Mouse (Mus musculus): ENCODE data around the gene Lta. TPM values are rescaled to one million over a fixed set of nuclear protein-coding genes. Genes with fewer than 3 reads are reported as not detected.
A peak's percentile ranks its signal among the peaks of the same experiment; 100 is the strongest.

Gene Lta
- total and polyA plus RNA-seq, 3 experiments = 0.24 TPM; not detected in 2

DNA sequence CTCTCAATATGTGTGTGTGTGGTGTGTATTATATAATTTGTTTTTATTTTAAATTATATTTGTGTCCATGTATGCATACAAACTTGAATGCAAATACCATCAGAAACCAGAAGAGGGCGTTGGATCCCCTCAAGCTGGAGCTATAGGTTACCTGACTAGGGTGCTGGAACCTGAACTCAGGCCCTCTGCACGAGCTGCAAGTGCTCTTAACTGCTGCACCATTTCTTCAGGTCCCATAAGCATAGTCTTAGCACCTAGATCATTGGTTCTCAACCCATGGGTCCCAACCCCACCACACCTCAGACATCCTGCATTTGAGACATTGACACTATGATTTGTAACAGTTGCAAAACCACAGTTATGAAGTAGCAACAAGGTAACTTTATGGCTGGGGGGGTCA lies 13.4 kb downstream of the Lta start:
- DNase-seq (ENCODE audit: low read depth, low spot score) = peak; percentile 55
- H3K27ac ChIP-seq (ENCODE audit: control insufficient read depth, low read depth, low read length) = no peak overlapping the region
- peaks cover 0 to 34% of the 10 kb centered on the region in 2 experiments; a peak in 2 of 4 replicates for H3K36me3 ChIP-seq (ENCODE audit: control insufficient read depth in 1 of 2, insufficient read depth in 2 of 2, low read length in 2 of 2)
- TF ChIP-seq RAD21 (IDR thresholded peaks at IDR 0.05; ENCODE audit: low read depth, low read length) (peak; percentile 13; the same call in 1 of the 2 replicates), NELFE (IDR thresholded peaks at IDR 0.05; ENCODE audit: low read depth, low read length) (no peak), EP300 (IDR thresholded peaks at IDR 0.05; ENCODE audit: low read depth in 1 of 2, low read length in 2 of 2) (0 out of 4 replicates have a peak, but pooled peaks of 1 of the 2 experiments have one; percentile 0), ZC3H11A (IDR thresholded peaks at IDR 0.05; ENCODE audit: low read depth, low read length) (peak; percentile 31), ZMIZ1 (IDR thresholded peaks at IDR 0.05; ENCODE audit: low read depth, low read length) (no peak), SMC3 (IDR thresholded peaks at IDR 0.05; ENCODE audit: low read depth, low read length) (peak; percentile 30), CTCF (IDR thresholded peaks at IDR 0.05 in 2 of 3, conservative IDR thresholded peaks at IDR 0.05 in 1 of 3; ENCODE audit: control insufficient read depth in 1 of 3, insufficient read depth in 1 of 3, low read depth in 2 of 3, low read length in 3 of 3, poor library complexity in 1 of 3, severe bottlenecking in 1 of 3) (peak; percentile 21 to 48 (median 41); a peak in 4 of 6 replicates)
- H3K9me3 ChIP-seq (replicated peaks; ENCODE audit: insufficient read depth, low read length) = no peaks in the 10 kb centered on the region
- H3K4me3 ChIP-seq (ENCODE audit: control insufficient read depth in 1 of 2, insufficient read depth in 1 of 2, low read depth in 2 of 2, low read length in 2 of 2) = no peak overlapping the region
- H3K9ac ChIP-seq (ENCODE audit: control insufficient read depth, low read depth, low read length, poor library complexity, severe bottlenecking) = no peak overlapping the region
- peaks cover 21 to 46% of the 10 kb centered on the region in 2 experiments for H3K4me1 ChIP-seq (ENCODE audit: control insufficient read depth in 1 of 2, insufficient read depth in 2 of 2, low read length in 2 of 2)
- H3K27me3 ChIP-seq (ENCODE audit: control insufficient read depth in 1 of 2, insufficient read depth in 2 of 2, low read length in 2 of 2) = no peaks in the 10 kb centered on the region
- peaks cover 5% of the 10 kb centered on the region; the same call in 1 of the 2 replicates for H3K79me2 ChIP-seq (ENCODE audit: control insufficient read depth, insufficient read depth, low read length, poor library complexity)

DNA sequence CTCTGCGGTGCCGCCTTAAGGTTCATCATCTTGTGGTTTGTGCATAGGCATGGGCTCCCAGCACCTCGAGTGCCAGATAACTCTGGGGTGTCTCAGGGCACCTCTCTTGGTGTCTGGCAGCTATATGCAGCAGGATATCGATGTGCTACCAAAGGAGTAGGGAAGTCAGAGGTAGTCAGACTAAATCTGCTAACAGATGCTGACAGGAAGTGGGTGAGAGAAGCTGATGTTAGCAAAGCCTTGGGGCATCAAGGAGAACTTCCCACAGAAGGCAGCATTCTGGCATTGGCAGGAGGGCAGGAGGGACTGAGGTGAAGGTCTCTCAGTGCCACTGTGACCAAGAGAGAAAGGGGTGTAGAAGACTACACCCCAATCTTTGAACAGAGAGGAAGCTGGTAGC lies 15.1 kb downstream of the Lta start:
- no peaks in the 10 kb centered on the region for H3K27me3 ChIP-seq (ENCODE audit: control insufficient read depth in 1 of 2, insufficient read depth in 2 of 2, low read length in 2 of 2)
- H3K27ac ChIP-seq (ENCODE audit: control insufficient read depth, low read depth, low read length) = peak overlapping the region; percentile 89

GRCm38 (mm10) chr17:35189186-35189585 lies 16.0 kb downstream of the Lta start:
- peak overlapping the region; percentile 53 for H3K9ac ChIP-seq (ENCODE audit: control insufficient read depth, low read depth, low read length, poor library complexity, severe bottlenecking)
- H3K27me3 ChIP-seq (ENCODE audit: control insufficient read depth in 1 of 2, insufficient read depth in 2 of 2, low read length in 2 of 2) = no peaks in the 10 kb centered on the region
- peak; percentile 82 for DNase-seq (ENCODE audit: low read depth, low spot score)
- no peaks in the 10 kb centered on the region for H3K9me3 ChIP-seq (replicated peaks; ENCODE audit: insufficient read depth, low read length)
- H3K79me2 ChIP-seq (ENCODE audit: control insufficient read depth, insufficient read depth, low read length, poor library complexity) = no peaks in the 10 kb centered on the region
- H3K4me1 ChIP-seq (ENCODE audit: control insufficient read depth in 1 of 2, insufficient read depth in 2 of 2, low read length in 2 of 2) = peaks cover 20 to 55% of the 10 kb centered on the region in 2 experiments
- H3K27ac ChIP-seq (ENCODE audit: control insufficient read depth, low read depth, low read length) = peak overlapping the region; percentile 89
- peak overlapping the region in 1 of 2 experiments; percentile 42; a peak in 3 of 4 replicates for H3K4me3 ChIP-seq (ENCODE audit: control insufficient read depth in 1 of 2, insufficient read depth in 1 of 2, low read depth in 2 of 2, low read length in 2 of 2)
- H3K36me3 ChIP-seq (ENCODE audit: control insufficient read depth in 1 of 2, insufficient read depth in 2 of 2, low read length in 2 of 2) = peaks cover 0 to 41% of the 10 kb centered on the region in 2 experiments; a peak in 2 of 4 replicates
- TF ChIP-seq HCFC1 (IDR thresholded peaks at IDR 0.05; ENCODE audit: low read depth, low read length) (peak; percentile 53; the same call in 1 of the 2 replicates), ELF1 (IDR thresholded peaks at IDR 0.05; ENCODE audit: low read depth, low read length) (peak; percentile 60; the same call in 1 of the 2 replicates), KAT2A (conservative IDR thresholded peaks at IDR 0.05; ENCODE audit: low read depth, low read length) (no peak), MEF2A (IDR thresholded peaks at IDR 0.05; ENCODE audit: extremely low read depth, insufficient replicate concordance, low read depth, low read length, poor library complexity, severe bottlenecking) (no peak), CHD2 (IDR thresholded peaks at IDR 0.05; ENCODE audit: low read length) (no peak), POLR2A (IDR thresholded peaks at IDR 0.05; ENCODE audit: control insufficient read depth in 1 of 2, insufficient read depth in 1 of 2, low read depth in 1 of 2, low read length in 2 of 2, poor library complexity in 1 of 2) (peak; percentile 37 to 62; a peak in 2 of 4 replicates), MAX (IDR thresholded peaks at IDR 0.05; ENCODE audit: low read length) (no peak), ZNF384 (IDR thresholded peaks at IDR 0.05; ENCODE audit: low read depth, low read length) (no peak), TAL1 (IDR thresholded peaks at IDR 0.05; ENCODE audit: low read length) (peak; percentile 63), SIN3A (IDR thresholded peaks at IDR 0.05; ENCODE audit: low read length) (peak; percentile 46; the same call in 1 of the 2 replicates), E2F4 (IDR thresholded peaks at IDR 0.05; ENCODE audit: borderline replicate concordance, low read depth, low read length) (no peak), MAZ (IDR thresholded peaks at IDR 0.05; ENCODE audit: low read depth, low read length) (no peak), SMC3 (IDR thresholded peaks at IDR 0.05; ENCODE audit: low read depth, low read length) (no peak), GABPA (IDR thresholded peaks at IDR 0.05; ENCODE audit: low read depth, low read length) (no peak)

More for the DNA sequence above, 15.1 kb downstream of the Lta start:
- Histone ChIP-seq H3K4me1 (ENCODE audit: control insufficient read depth in 1 of 2, insufficient read depth in 2 of 2, low read length in 2 of 2) (peaks cover 20 to 52% of the 10 kb centered on the region in 2 experiments), H3K4me3 (ENCODE audit: control insufficient read depth in 1 of 2, insufficient read depth in 1 of 2, low read depth in 2 of 2, low read length in 2 of 2) (peak overlapping the region; percentile 20 to 42; a peak in 3 of 4 replicates), H3K9me3 (replicated peaks; ENCODE audit: insufficient read depth, low read length) (no peaks in the 10 kb centered on the region), H3K79me2 (ENCODE audit: control insufficient read depth, insufficient read depth, low read length, poor library complexity) (no peaks in the 10 kb centered on the region), H3K36me3 (ENCODE audit: control insufficient read depth in 1 of 2, insufficient read depth in 2 of 2, low read length in 2 of 2) (peaks cover 0 to 39% of the 10 kb centered on the region in 2 experiments; a peak in 2 of 4 replicates), H3K9ac (ENCODE audit: control insufficient read depth, low read depth, low read length, poor library complexity, severe bottlenecking) (peak overlapping the region; percentile 53)
- TF ChIP-seq POLR2AphosphoS5 (IDR thresholded peaks at IDR 0.05; ENCODE audit: borderline replicate concordance, low read depth, low read length) (no peak), RAD21 (IDR thresholded peaks at IDR 0.05; ENCODE audit: low read depth, low read length) (no peak), NELFE (IDR thresholded peaks at IDR 0.05; ENCODE audit: low read depth, low read length) (peak; percentile 42; the same call in 1 of the 2 replicates), SIN3A (IDR thresholded peaks at IDR 0.05; ENCODE audit: low read length) (peak; percentile 62; the same call in 1 of the 2 replicates), ETS1 (IDR thresholded peaks at IDR 0.05; ENCODE audit: low read depth, low read length) (peak; percentile 28; the same call in 1 of the 2 replicates), MYC (IDR thresholded peaks at IDR 0.05; ENCODE audit: low read depth, low read length) (no peak), TAL1 (IDR thresholded peaks at IDR 0.05; ENCODE audit: low read length) (peak; percentile 51), ZKSCAN1 (IDR thresholded peaks at IDR 0.05; ENCODE audit: low read depth, low read length) (no peak), RCOR1 (IDR thresholded peaks at IDR 0.05; ENCODE audit: low read depth, low read length) (peak; percentile 56; the same call in 1 of the 2 replicates), GATA1 (IDR thresholded peaks at IDR 0.05; ENCODE audit: low read depth, low read length) (peak; percentile 26; the same call in 1 of the 2 replicates), ELF1 (IDR thresholded peaks at IDR 0.05; ENCODE audit: low read depth, low read length) (0 out of 2 replicates have a peak, but pooled peaks have one; percentile 22), MYB (IDR thresholded peaks at IDR 0.05; ENCODE audit: low read depth, low read length) (no peak), MAZ (IDR thresholded peaks at IDR 0.05; ENCODE audit: low read depth, low read length) (no peak), EP300 (IDR thresholded peaks at IDR 0.05; ENCODE audit: low read depth in 1 of 2, low read length in 2 of 2) (peak; percentile 60 to 66), ZMIZ1 (IDR thresholded peaks at IDR 0.05; ENCODE audit: low read depth, low read length) (0 out of 2 replicates have a peak, but pooled peaks have one; percentile 7)
- DNase-seq (ENCODE audit: low read depth, low spot score) = peak; percentile 72
